Mouse (Mus musculus): ENCODE data around the gene Crybg3. TPM values are rescaled to one million over a fixed set of nuclear protein-coding genes. Genes with fewer than 3 reads are reported as not detected.

Crybg3 gene
- total and polyA plus RNA-seq, 3 experiments = 2.7 to 5.0 (median 2.8) TPM

DNA sequence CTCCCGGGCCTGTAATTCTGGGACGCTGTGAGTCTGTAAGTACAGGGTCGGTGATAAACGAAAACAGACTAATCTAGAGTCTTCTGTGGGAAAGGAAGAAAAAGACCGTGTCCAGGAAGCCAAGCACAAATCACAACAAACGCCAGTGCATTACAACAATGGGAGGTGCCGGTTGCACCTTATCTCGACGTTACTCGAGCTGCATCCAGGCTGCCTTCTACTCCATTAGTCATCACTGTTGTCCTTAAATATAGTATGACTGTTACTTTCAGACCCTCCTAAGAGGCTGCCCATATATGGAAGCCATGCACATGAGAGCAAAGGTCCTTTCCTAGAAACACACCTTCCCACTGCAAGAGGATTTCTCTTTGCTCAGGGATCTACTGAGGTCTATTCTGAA lies 13.0 kb downstream of the Crybg3 start:
- H3K36me3 ChIP-seq (replicated peaks in 1 of 2; ENCODE audit: control insufficient read depth in 1 of 2, insufficient read depth in 1 of 2, low read length in 1 of 2) = no peaks in the 10 kb centered on the region
- peaks cover 5% of the 10 kb centered on the region for H3K9me3 ChIP-seq (replicated peaks; ENCODE audit: low read length)
- TF ChIP-seq JUND (conservative IDR thresholded peaks at IDR 0.05; ENCODE audit: low read depth, low read length) = no peak
- no peak for TF ChIP-seq HCFC1 (IDR thresholded peaks at IDR 0.05; ENCODE audit: low read depth, low read length)
- no peak for TF ChIP-seq GABPA (IDR thresholded peaks at IDR 0.05; ENCODE audit: insufficient replicate concordance, low read depth, low read length)
- TF ChIP-seq TBP (conservative IDR thresholded peaks at IDR 0.05; ENCODE audit: low read depth, low read length) = no peak
- TF ChIP-seq KAT2A (IDR thresholded peaks at IDR 0.05; ENCODE audit: insufficient replicate concordance, low read length) = no peak
- no peak overlapping the region for H3K4me2 ChIP-seq (ENCODE audit: insufficient read depth, low read depth, poor library complexity, severe bottlenecking)
- H3K27me3 ChIP-seq (replicated peaks) = no peaks in the 10 kb centered on the region
- in situ Hi-C loops (cut with MboI; ENCODE audit: low pct_ligation_motif_present, low pct_unique_long_range_greater_than_20kb, low sequenced_read_pairs) (no loop called here), dilution Hi-C loops (cut with MboI; ENCODE audit: extremely low pct_ligation_motif_present, extremely low pct_unique_long_range_greater_than_20kb, low sequenced_read_pairs) (no loop called here)
- H3K9ac ChIP-seq (ENCODE audit: insufficient read depth, low read depth) = no peak overlapping the region
- H3K4me3 ChIP-seq (replicated peaks in 1 of 3; ENCODE audit: low read depth in 2 of 3, low read length in 2 of 3, poor library complexity in 1 of 3) = no peak overlapping the region
- no peak for DNase-seq (ENCODE audit: extremely low read depth)
- no peaks in the 10 kb centered on the region for H3K79me2 ChIP-seq (replicated peaks; ENCODE audit: control insufficient read depth, extremely low read depth, insufficient read depth, poor library complexity, severe bottlenecking)
- H3K27ac ChIP-seq (ENCODE audit: insufficient read depth, low read depth) = no peak overlapping the region
- peaks cover 7 to 23% of the 10 kb centered on the region in 2 experiments for H3K4me1 ChIP-seq (ENCODE audit: control insufficient read depth in 1 of 2, insufficient read depth in 2 of 2)

DNA sequence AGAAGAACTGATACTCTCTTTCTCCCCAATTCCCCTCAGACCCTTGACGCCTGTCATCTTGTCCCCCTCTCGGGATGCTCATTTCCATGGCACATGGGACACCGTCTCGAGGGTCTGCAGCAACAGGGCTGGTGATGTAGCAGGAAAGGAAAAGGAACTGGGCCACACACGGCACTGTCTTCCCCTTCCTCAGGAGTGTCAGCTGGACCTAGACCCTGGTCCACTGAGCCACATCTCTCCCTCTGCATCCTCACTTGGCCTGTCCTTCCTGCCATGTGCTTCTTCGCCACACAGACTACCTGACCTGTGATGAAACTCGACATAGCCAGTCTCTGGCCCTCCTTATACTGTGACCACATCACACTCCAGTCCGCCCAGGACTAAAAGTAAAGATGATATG lies 13.9 kb downstream of the Crybg3 start:
- no peak overlapping the region for H3K9ac ChIP-seq (ENCODE audit: insufficient read depth, low read depth)
- TF ChIP-seq HCFC1 (IDR thresholded peaks at IDR 0.05; ENCODE audit: low read depth, low read length) (no peak), ETS1 (conservative IDR thresholded peaks at IDR 0.05; ENCODE audit: low read depth, low read length) (no peak), UBTF (IDR thresholded peaks at IDR 0.05; ENCODE audit: low read depth, low read length) (no peak), MXI1 (IDR thresholded peaks at IDR 0.05; ENCODE audit: low read depth, low read length) (no peak), GABPA (IDR thresholded peaks at IDR 0.05; ENCODE audit: insufficient replicate concordance, low read depth, low read length) (no peak), RAD21 (IDR thresholded peaks at IDR 0.05; ENCODE audit: low read depth, low read length) (no peak), RCOR1 (conservative IDR thresholded peaks at IDR 0.05; ENCODE audit: low read depth, low read length) (no peak)
- no peaks in the 10 kb centered on the region for H3K79me2 ChIP-seq (replicated peaks; ENCODE audit: control insufficient read depth, extremely low read depth, insufficient read depth, poor library complexity, severe bottlenecking)
- no peaks in the 10 kb centered on the region for H3K27me3 ChIP-seq (replicated peaks)
- peaks cover 5% of the 10 kb centered on the region for H3K9me3 ChIP-seq (replicated peaks; ENCODE audit: low read length)
- no peak overlapping the region for H3K4me2 ChIP-seq (ENCODE audit: insufficient read depth, low read depth, poor library complexity, severe bottlenecking)
- in situ Hi-C loops (cut with MboI; ENCODE audit: low pct_ligation_motif_present, low pct_unique_long_range_greater_than_20kb, low sequenced_read_pairs) = no loop called here
- H3K36me3 ChIP-seq (replicated peaks in 1 of 2; ENCODE audit: control insufficient read depth in 1 of 2, insufficient read depth in 1 of 2, low read length in 1 of 2) = no peaks in the 10 kb centered on the region
- no peak overlapping the region for H3K4me3 ChIP-seq (replicated peaks in 1 of 3; ENCODE audit: low read depth in 2 of 3, low read length in 2 of 3, poor library complexity in 1 of 3)
- no peak for DNase-seq (ENCODE audit: extremely low read depth)
- peaks cover 7 to 23% of the 10 kb centered on the region in 2 experiments for H3K4me1 ChIP-seq (ENCODE audit: control insufficient read depth in 1 of 2, insufficient read depth in 2 of 2)
- H3K27ac ChIP-seq (ENCODE audit: insufficient read depth, low read depth) = no peak overlapping the region
- dilution Hi-C loops (cut with MboI; ENCODE audit: extremely low pct_ligation_motif_present, extremely low pct_unique_long_range_greater_than_20kb, low sequenced_read_pairs) = no loop called here

DNA sequence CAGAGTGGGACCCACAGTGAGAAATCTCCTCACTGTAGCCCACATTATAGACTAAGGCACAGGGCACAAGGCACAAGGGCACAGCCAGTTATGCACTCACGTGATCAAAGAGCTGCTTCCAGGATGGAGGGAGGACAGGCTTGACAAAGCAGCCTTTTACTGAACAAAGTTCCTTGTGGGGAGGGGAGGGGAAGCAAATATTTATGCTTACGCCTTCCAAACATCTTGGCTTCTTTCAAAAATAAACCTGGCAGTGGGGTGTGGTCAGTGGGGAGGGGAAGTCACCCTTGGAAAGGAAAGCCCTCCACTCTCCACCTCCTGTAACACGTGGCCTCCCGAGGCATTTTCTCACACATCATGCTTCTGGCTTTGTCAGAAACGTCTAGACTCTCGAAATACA lies 14.5 kb downstream of the Crybg3 start:
- no peak for DNase-seq (ENCODE audit: extremely low read depth)
- H3K4me2 ChIP-seq (ENCODE audit: insufficient read depth, low read depth, poor library complexity, severe bottlenecking) = no peak overlapping the region
- peaks cover 5% of the 10 kb centered on the region for H3K9me3 ChIP-seq (replicated peaks; ENCODE audit: low read length)
- TF ChIP-seq KAT2A (IDR thresholded peaks at IDR 0.05; ENCODE audit: insufficient replicate concordance, low read length) (no peak), USF2 (conservative IDR thresholded peaks at IDR 0.05; ENCODE audit: low read depth, low read length) (no peak), NELFE (IDR thresholded peaks at IDR 0.05; ENCODE audit: low read depth, low read length) (no peak), RAD21 (IDR thresholded peaks at IDR 0.05; ENCODE audit: low read depth, low read length) (no peak), NRF1 (IDR thresholded peaks at IDR 0.05; ENCODE audit: low read depth, low read length) (no peak), CHD1 (IDR thresholded peaks at IDR 0.05; ENCODE audit: low read depth, low read length) (no peak), ZNF384 (IDR thresholded peaks at IDR 0.05; ENCODE audit: low read depth, low read length) (no peak), SMC3 (IDR thresholded peaks at IDR 0.05; ENCODE audit: low read depth, low read length) (no peak), CTCF (conservative IDR thresholded peaks at IDR 0.05 in 1 of 2, IDR thresholded peaks at IDR 0.05 in 1 of 2; ENCODE audit: low read depth in 2 of 2, low read length in 2 of 2) (no peak), MAZ (IDR thresholded peaks at IDR 0.05; ENCODE audit: low read depth, low read length) (no peak), MAFK (IDR thresholded peaks at IDR 0.05; ENCODE audit: insufficient replicate concordance, low read length) (no peak), USF1 (IDR thresholded peaks at IDR 0.05; ENCODE audit: low read depth, low read length) (no peak), BHLHE40 (IDR thresholded peaks at IDR 0.05; ENCODE audit: low read depth, low read length) (no peak)
- no peak overlapping the region for H3K27ac ChIP-seq (ENCODE audit: insufficient read depth, low read depth)
- dilution Hi-C loops (cut with MboI; ENCODE audit: extremely low pct_ligation_motif_present, extremely low pct_unique_long_range_greater_than_20kb, low sequenced_read_pairs) (no loop called here), in situ Hi-C loops (cut with MboI; ENCODE audit: low pct_ligation_motif_present, low pct_unique_long_range_greater_than_20kb, low sequenced_read_pairs) (no loop called here)
- H3K27me3 ChIP-seq (replicated peaks) = no peaks in the 10 kb centered on the region
- H3K79me2 ChIP-seq (replicated peaks; ENCODE audit: control insufficient read depth, extremely low read depth, insufficient read depth, poor library complexity, severe bottlenecking) = no peaks in the 10 kb centered on the region
- peaks cover 7 to 23% of the 10 kb centered on the region in 2 experiments for H3K4me1 ChIP-seq (ENCODE audit: control insufficient read depth in 1 of 2, insufficient read depth in 2 of 2)
- H3K36me3 ChIP-seq (replicated peaks in 1 of 2; ENCODE audit: control insufficient read depth in 1 of 2, insufficient read depth in 1 of 2, low read length in 1 of 2) = no peaks in the 10 kb centered on the region
- H3K4me3 ChIP-seq (replicated peaks in 1 of 3; ENCODE audit: low read depth in 2 of 3, low read length in 2 of 3, poor library complexity in 1 of 3) = no peak overlapping the region
- H3K9ac ChIP-seq (ENCODE audit: insufficient read depth, low read depth) = no peak overlapping the region
